Mouse (Mus musculus): ENCODE measurements around the gene Ccl25. TPM values are rescaled to one million over a fixed set of nuclear protein-coding genes. Genes with fewer than 3 reads are reported as not detected.

Ccl25 gene
- polyA plus RNA-seq, 1 experiment from 2014 or later = 10.2 TPM

Other genes starting within 250 kb of the Ccl25 start
- 0.19 and 0.21 TPM in 2 replicates for gene Cd209f, start 219.4 kb upstream of the Ccl25 start, polyA plus RNA-seq (2014; fragmentation: Nextera tagmentation; extraction: Ambion mirVana)
- gene Cd209g, start 191.1 kb upstream of the Ccl25 start, polyA plus RNA-seq (2014; fragmentation: Nextera tagmentation; extraction: Ambion mirVana) = not detected in 2 replicates
- 18.7 and 24.9 TPM in 2 replicates for gene Evi5l, start 158.6 kb upstream of the Ccl25 start, polyA plus RNA-seq (2014; fragmentation: Nextera tagmentation; extraction: Ambion mirVana)
- gene Prr36, start 107.8 kb upstream of the Ccl25 start, polyA plus RNA-seq (2014; fragmentation: Nextera tagmentation; extraction: Ambion mirVana) = 2.3 and 2.7 TPM in 2 replicates
- gene Lrrc8e, start 98.4 kb upstream of the Ccl25 start, polyA plus RNA-seq (2014; fragmentation: Nextera tagmentation; extraction: Ambion mirVana) = 0.69 and 0.97 TPM in 2 replicates
- gene Map2k7, start 86.5 kb upstream of the Ccl25 start, polyA plus RNA-seq (2014; fragmentation: Nextera tagmentation; extraction: Ambion mirVana) = 18.1 and 21.4 TPM in 2 replicates
- 0.33 and 1.1 TPM in 2 replicates for gene Gm49320, start 86.3 kb upstream of the Ccl25 start, polyA plus RNA-seq (2014; fragmentation: Nextera tagmentation; extraction: Ambion mirVana)
- 3.3 and 5.0 TPM in 2 replicates for gene Tgfbr3l, start 77.0 kb upstream of the Ccl25 start, polyA plus RNA-seq (2014; fragmentation: Nextera tagmentation; extraction: Ambion mirVana)
- gene Snapc2, start 72.1 kb upstream of the Ccl25 start, polyA plus RNA-seq (2014; fragmentation: Nextera tagmentation; extraction: Ambion mirVana) = 45.0 and 50.6 TPM in 2 replicates
- 49.3 and 59.1 TPM in 2 replicates for gene Ctxn1, start 65.9 kb upstream of the Ccl25 start, polyA plus RNA-seq (2014; fragmentation: Nextera tagmentation; extraction: Ambion mirVana)
- 65.4 and 71.9 TPM in 2 replicates for gene Timm44, start 49.3 kb upstream of the Ccl25 start, polyA plus RNA-seq (2014; fragmentation: Nextera tagmentation; extraction: Ambion mirVana)
- 217 and 226 TPM in 2 replicates for gene Elavl1, start 203 bp downstream of the Ccl25 start, polyA plus RNA-seq (2014; fragmentation: Nextera tagmentation; extraction: Ambion mirVana)
- 17.3 and 27.8 TPM in 2 replicates for gene Cers4, start 167.8 kb downstream of the Ccl25 start, polyA plus RNA-seq (2014; fragmentation: Nextera tagmentation; extraction: Ambion mirVana)